Mouse (Mus musculus) kidney, postnatal 4 days (tissue): ENCODE data around the gene 1700003F12Rik.

Source experiments
- DNase-seq, 2 experiments: peaks; one replicate each; pipeline ENCODE4 v3.0.0; 2021; ENCODE audit warnings: mixed read lengths in 2 of 2

1700003F12Rik gene

DNA sequence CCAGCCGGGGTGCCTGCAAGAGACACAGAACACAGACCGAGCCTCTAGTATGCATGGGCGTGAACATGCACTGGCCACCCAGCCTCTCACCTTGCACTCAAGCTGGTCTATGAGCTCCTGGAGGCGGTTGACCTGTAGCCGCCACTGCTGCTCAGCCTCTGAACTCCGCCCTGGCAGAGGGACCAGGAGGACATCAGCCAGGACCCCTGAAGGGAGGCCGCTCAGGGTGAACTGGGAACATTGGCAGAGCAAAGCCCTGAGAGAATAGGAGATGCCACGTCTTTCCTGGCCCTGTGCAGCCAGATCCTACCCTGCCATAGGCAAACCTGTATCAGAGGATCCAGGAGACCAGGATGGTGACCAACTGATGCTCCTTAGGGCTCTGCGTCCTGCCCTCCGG, at the start of gene 1700003F12Rik:
1700003F12Rik (plus strand) TSS at position 375 of the 400 bp plus-strand sequence.
- no peak for DNase-seq

DNA sequence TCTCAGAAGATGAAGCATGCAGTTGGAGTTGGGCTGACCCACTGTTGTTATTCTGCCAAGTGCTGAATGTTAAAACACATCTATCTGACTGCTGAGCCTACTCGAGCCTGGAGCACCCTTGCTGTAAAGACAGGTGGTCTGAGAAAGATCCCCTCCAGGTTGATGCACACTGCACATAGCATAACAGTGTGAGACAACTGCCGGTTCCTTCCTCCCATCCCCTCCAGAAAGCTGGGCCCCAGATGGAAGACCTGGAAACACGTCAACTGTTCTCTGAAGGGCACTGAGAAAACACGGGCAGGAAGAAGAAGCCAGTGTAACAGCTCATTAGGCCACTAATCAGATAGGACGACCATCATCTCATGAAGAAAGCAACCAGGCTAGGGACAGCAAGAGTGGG, 48.3 kb upstream of the 1700003F12Rik start:
- DNase-seq, result no peak

DNA sequence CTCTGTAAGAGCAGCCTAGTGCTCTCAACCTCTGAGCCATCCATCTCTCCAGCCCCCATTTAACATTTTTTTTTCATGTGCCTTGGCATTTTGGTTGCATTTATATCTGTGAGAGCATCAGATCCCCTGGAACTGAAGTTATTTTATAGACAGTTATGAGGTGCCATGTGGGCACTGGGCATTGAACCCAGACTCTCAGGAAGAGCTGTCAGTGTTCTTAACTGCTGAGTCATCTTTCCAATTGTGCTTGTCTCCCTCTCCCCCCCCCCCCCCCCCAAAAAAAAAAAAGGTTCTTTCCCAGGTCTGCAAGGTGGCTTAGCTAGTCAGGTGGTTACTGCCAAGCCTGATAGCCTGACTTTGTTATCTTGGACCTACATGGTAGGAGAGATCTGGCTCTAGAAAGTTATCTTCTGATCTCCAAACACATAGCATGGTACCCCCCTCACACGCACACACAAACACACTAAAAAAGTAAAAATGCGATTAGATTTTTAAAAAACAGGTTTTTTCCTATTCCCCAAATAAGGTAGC, 47.1 kb upstream of the 1700003F12Rik start:
- DNase-seq, result no peak

DNA sequence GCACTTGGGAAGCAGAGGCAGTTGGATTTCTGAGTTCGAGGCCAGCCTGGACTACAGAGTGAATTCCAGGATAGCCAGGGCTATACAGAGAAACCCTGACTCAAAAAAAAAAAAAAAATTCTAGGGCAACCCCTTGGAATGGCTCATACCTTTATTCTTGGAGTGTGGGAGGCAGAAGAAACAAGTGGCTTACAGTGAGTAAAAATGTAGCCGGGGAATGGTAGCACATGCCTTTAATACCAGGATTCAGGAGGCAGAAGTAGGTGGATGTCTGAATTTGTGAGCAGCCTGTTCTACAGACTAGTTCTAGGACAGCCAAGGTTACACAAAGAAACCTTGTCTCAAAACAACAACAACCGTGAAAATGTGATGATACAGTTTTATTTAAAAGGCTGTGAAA, 46.1 kb upstream of the 1700003F12Rik start:
- no peak for DNase-seq

DNA sequence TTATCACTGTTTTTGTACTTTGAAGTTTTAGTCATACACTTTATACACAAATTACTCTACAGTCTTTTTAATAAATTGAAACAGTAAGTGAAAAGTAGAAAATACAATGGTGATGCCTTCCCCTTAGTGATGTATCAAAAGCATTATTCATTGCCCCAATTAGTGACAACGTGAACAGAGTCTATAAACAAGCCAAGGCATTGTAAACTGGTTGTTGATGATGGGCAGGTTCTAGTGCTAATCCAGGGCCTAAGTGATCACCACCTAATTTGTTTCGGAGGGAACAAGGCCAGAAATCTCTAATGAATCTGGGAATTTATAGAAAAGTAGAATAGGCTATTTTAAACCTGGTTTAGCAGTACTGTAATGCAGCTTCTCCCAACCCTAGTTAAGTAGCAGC, 39.8 kb upstream of the 1700003F12Rik start:
- DNase-seq, result no peak

DNA sequence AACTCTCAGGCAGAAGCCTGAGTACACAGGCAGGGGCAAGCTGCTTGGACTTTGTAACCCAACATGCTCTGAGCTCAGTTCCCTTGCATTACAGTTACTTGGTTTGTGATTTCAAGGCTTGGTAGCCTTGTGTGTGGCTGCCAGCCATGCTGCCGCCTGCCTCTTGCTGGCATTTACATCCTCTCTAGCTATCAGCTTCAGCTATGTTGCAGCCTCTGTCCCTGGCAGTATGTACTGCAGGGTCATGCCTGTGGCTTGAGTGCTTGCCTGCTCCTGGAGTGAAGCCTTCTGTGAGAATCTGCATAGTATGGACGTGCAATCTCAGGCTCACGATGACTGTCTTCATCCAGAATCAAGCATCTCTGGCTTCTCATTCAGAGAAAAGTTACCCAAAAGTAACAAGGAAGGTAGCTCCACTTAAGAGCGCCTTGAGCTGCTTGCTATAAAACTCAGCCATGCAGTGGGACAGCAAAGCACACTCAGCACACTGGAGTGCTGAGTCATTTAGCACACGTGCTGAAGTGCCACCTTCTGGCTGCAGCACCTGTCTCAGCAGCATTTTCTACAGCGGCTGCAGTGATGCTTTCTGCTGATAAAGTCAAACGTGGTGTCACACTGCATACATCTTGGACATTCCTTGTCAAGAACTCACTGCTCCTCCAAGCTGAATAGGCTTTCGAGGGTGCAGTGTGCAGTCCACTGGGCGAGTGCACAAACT, 39.2 kb upstream of the 1700003F12Rik start:
- DNase-seq, result peak; percentile 19 to 41

DNA sequence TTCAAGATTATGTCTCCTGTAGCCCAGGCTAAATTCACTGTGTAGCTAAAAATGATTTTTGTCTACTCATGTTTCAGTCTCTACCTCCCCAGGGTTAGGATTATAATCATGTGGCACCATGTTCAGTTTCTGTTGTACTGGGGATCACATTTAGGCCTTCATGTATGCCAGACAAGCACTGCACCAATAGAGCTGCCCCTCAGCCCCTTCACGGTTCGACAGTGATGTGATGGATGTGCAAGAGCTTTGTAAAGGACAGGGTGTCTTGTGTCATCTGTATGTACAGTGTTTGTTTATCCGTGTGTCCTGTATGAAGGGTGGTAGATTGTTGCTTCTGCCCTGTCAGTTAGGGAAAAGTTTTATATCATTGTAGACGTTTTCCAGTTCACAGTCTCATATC, 38.4 kb upstream of the 1700003F12Rik start:
- no peak for DNase-seq

DNA sequence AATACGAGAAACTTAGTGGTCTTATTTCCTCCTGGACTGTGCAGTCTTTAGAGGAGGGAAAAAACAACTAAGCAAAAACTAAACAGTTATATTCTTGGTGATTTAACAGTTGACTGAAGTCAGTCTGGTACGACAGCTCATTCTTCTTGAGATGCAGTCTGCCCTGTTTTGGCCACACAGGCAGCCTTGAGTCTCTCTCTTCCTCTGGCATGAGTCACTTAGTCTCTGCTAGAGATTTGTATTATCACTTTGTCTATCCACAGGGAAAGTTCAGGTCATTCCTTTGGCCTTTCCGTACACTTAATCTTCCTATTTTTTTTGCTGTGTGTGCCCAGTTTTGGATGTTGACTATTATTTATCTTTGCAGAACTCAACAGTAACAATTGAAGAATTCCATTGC, 36.7 kb upstream of the 1700003F12Rik start:
- DNase-seq, result no peak

DNA sequence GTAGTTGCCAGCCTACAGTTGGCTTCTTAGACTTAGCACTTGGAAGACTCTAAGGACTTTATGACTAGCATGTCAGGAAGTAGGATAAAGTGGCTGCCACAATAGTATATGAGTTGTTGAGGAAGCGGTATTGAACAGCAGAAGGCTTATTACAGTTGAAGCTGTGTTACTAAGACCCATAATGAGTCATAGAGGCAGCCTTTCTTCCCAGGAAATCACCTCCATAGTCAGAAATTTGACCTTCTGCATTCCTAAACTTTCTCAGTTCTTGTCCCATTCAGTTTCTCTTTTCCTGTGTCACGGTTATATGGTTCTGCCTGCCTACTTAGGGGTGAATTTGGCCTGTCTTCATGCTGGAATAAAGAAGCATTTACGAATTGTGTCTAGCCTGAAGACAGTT, 29.9 kb upstream of the 1700003F12Rik start:
- DNase-seq, result no peak

DNA sequence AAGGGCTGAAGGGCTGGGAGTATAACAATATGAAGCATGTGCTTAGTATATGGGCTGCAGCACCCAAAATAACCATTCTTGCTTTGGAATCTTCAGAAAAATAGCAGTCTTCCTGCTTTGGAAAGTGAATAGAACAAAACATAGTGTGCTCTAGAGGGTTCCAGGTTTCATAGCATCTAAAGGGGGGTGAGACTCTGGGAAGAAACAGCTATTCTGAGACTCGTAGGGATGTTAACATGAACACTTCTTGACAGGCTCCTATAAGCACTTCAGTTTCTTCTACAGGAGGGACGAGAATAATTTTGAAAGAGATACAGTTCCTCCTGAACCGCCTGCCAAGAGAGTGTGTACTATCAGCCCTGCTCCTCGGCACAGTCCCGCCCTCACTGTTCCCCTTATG, 29.5 kb upstream of the 1700003F12Rik start:
- no peak for DNase-seq

DNA sequence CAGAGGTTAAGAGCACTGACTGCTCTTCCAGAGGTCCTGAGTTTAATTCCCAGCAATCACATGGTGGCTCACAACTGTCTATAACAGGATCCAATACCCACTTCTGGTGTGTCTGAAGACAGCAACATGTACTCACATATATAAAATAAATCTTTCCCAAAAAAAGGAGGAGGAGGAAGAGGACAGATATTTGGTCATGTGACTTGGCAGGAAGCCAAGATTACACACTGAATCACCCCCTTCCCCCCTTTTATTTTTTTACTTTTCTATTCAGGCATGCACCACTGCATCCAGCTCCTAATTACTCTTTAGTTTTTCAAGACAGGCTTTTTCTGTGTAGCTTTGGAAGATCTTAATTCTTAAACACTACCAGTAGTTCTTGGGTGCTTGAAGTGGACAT, 25.4 kb upstream of the 1700003F12Rik start:
- DNase-seq, result no peak

DNA sequence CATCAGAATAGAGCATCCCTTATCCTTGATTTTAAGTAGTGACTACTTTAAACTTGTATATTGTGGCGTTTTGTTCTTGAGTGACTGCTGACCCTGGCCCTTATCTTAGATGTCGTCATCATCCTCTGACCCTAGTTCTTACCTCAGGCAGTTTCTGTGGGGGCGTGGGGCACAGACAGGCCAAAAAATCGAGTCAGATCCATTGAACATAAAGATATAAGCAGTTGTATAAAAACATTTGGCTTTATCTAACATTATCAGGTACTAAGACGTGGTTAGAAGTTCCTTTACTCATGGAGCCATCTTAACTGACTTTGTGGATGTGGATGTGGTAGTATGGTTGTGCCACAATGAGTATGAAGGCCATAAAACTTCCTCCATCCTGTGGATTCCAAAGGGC, 24.6 kb upstream of the 1700003F12Rik start:
- no peak for DNase-seq

DNA sequence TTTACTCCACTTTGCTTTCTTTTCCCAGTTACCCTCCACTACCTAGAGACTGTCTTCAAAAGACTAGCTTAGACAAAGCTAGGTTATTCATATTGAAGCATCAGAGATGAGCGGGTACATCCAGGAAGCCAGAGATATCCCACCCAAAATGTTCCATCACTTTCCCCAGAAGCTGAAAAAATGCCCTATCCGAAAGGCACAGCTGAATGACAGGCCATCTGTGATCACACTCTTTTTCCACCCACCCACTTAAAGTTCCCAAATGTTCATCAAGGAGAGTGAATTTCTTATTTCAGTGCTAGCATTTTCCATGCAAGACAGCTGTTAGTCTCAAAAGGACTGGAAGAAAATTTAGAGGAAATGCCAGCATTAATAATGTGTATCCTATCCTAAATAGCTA, 21.6 kb upstream of the 1700003F12Rik start:
- no peak for DNase-seq

DNA sequence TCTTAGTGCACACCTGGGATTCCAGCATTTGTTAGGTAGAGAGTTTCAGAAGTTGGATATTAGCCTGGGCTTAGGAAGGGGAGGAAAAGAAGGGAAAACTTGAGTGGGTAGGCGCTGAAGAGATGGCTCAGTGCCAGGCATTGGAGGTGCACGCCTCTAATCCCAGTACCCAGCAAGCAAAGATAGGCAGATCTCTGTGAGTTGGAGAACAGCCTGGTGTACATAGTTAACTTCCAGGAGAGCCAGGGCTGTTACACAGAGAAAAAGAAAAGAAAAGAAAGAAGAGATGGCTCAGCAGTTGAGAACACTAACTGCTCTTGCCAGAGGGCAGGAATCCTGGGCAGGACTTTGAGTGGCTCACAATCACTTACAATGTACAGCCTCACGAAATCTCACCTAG, 20.4 kb upstream of the 1700003F12Rik start:
- no peak for DNase-seq

DNA sequence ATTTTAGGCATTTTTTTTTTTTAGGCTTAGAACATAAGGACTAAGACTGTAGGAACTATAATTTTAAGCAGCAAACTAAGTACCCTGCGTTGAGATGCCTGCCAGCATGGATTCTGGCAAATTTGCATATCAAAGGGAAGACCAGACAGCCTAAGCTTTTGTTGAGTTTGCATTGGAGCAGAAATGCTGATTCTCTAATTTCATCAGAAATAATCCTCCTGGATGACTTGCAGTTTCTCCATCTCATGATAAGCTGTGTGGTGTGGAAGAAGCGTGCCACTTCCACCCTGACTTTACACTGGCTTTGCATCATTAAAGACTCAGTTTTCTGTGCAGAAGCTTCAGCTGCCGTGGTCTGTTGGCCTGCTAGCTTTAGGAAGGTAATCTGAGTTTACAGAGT, 14.0 kb upstream of the 1700003F12Rik start:
- no peak for DNase-seq

DNA sequence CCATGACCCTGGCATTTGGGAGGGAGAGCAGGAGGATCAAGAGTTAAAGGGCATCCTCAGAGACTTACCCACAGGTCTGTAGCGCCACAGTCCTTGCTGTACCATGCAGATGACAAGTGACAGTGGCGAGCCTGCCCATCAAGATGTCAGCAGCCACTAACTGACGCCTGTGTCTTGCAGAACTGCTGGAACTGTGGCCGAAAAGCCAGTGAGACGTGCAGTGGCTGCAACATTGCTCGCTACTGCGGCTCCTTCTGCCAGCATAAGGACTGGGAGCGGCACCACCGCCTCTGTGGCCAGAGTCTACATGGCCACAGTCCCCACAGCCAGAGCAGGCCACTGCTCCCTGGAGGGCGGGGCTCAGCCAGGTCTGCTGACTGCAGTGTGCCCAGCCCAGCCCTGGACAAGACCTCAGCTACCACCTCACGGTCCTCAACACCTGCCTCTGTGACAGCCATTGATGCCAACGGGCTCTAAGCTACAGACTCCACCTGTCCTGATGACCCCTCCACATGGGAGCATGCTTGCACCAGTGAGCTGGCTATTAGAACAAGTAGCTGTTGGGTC, 12.1 kb upstream of the 1700003F12Rik start:
- no peak for DNase-seq

DNA sequence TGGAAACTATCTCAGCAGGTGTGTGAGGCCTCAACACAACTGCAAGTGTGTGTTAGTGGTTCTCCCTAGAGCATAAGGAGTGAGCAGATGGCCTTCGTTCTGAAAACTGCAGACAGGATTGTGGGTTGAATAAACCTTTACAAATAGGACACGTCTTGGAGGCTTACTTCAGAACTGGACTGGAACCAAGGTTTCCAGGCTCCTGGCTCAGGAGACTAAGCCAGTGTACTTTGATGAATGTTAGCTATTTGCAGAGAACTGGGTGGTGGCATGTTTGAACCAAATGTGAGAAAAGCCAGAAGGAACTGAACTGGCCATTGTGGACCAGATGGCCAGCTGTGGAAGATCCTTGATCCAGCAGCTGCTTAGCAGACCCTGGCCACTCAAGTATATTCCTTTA, 8.6 kb upstream of the 1700003F12Rik start:
- DNase-seq, result no peak

DNA sequence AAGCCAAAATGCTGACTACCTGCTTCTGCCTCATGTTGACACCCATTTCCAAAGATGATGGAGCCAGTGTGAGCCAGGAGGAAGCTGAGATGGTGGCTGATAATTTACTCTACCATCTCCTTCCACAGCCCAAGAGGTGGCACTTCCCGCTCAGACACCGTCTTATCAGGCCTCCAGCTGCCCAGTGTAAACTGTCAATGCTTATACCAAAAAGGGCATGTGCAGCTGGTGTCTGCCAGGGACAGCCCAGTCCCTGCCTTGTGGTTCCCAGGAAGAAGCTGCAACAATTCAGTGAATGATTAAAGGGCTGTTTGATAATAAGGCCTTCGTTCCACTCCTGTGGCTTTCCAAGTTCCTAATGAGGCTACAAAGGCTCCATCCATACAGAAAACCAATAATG, 8.2 kb upstream of the 1700003F12Rik start:
- DNase-seq, result no peak

DNA sequence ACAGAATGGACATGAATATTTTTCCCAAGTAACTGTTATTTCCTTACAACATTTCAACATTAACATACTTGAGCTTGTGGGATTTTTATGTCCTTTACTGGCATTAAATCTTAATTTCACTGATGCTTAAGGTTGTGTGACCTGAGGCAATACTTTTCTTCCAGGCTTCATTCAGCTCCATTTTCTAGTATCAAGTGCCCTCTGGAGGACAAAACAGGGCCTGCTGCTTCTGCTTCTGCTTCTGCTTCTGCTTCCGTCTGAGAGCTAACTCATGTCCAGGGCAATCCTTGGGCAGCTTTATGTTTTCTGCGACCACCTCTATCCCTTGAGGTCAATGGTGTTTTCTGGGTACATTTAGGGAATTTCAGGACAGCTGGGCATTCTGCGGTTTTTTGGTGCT, 7.2 kb upstream of the 1700003F12Rik start:
- DNase-seq, result peak; percentile 68 to 72

DNA sequence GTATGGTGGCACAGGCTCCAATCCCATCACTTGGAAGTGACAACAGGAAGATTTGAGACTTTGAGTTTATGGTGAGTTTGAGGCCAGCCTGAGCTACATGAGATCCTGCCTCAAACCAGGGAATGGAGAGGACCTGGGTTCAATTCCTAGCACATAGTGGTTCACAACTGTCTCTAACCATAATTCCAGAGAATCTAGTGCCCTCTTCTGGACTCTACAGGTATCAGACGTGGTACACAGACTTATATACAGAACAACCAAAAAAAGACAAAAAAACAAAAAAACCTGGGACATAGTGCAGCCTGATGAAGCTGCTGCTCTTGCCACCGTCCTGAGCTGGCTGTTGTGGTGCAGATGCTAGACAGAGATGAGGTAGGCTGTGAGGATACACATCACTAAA, 5.3 kb upstream of the 1700003F12Rik start:
- DNase-seq, result no peak

DNA sequence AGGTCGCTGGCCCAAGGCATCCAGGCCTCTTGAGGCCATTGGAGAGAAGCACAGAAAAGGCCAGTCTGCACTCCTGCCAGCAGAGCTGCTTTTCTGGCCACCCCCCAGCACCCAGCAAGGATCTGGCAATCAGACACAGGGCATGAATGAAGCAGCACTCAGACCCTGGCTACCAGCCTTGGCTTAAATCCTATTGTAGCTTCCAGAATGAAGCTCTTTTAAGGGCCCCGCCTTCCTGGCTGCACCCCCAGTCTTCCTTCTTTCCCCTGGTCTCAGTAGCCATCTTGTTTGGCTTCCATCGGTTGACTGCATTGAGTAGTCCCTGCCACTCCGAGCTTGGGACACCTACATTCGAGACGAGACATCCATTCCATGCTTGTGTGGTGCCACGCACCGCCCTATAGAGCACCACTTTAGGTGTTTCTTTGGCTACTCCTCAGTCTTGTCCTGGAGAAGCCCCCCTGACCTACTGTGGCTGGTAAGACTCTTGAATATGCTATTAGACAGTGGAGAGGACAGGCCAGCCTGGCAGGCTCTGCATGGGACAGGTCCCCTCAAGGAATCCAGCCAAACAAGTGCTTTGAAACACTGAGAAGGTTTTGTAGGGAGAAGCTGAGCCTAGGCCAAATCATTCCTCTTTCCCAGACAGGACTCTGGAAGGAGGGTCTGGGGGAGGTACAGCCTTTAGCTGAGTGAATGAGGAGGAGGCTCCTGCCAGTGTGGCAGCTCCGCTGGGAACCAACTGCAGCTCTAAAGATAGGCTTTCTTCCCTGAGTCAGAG, 3.1 kb upstream of the 1700003F12Rik start:
- DNase-seq, result no peak

DNA sequence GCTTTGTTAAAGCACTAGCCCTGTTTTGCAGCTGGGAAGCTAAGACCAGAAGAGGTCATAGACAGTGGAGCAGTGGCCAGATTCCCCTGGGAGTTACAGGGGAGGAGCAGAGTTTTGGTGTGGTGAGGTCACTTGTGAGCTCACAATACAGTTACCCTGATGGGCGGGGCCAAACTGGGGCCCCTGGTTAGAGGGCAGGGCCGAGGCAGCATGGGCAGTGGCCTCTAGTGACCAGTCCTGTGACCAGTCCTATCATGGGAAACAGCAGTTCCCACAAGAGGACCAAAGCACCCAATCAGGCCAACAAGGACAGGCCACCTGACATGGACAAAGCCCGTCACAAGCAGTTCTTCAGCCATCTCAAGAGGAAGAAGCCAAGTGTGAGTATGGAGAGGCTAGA, 1.8 kb downstream of the 1700003F12Rik start:
- peak in 1 of 2 experiments; percentile 47 for DNase-seq

DNA sequence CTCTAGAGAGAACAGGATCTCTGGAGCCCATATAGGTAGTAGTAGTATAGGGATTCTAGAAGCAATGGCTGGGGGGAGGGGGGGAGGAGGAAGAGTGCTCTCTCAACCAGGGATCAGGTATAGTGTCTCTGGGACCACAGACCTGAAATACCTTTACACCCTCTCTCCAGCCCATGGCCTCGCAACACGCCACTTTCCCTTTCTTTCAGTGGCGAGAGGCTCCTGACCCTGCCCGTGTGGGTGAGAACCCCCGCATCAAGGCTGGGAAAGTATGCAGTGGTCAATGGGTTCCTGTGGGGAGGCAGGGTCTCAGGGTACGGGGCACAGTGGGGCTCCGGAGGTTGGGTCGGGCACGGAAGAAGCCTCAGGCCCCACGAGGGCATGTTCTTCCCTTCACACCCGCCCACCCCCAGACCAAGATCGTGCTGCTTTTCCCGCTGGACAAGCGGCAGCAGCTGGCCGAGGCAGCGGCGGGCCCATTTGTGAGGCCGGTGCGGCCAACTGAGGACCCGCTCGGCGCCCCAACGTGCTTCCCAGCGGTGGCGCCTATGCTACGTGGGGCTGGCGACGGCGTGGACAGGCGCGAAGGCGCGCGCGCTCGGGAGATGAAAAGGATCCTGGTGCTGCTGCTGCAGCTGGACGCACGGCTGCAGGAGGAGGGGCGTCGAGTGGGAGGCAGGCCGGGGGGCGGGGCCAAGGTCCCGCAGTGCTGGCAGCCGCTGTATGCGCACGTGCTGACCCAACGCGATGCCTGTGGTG, 2.4 kb downstream of the 1700003F12Rik start:
- peak; percentile 84 to 89 for DNase-seq
